In the genomic region with DNA sequence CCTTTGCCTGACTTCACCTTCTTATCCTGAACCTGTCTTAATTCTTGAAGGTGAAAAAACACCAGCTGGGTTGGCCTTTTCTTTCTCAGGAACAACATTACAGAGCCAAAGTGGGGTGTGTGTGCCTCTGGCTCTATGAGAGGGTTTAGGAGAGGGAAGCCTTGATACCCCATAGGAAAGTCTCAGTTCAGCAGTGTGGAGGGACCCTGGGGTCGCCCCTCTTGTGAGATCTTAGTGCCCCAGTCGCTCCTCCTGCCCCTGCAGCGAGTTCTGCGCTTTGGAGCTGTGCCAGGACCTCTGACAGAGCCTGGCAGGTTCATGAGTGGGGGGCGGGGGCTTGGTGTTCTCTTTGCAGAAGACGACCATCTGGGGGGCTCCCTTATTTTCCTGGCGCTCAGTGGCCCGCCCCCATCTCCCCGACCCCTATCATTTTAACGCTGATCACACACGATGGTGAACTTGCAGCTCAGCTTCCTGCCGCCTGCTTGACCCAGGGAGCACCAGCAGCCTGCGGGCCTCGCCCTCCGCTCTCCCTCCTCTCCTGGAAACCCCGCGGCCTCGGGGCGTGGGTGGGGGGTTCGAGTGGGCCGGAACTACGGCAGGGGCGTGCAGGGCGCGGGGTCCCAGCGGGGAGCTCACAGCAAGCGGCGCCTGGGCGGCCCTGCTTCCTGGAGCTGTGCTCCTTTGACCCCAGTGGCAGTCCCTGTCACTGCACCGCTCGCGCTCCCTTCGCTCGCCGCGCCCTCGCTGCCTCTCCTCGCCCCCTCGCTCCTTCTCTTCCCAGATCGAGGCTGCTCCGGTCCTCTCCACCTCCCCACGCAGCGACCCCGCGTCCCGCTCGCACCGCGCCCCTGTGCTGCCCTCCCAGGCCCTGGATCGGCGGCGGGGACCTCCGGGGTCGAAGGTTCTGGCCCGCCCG, we compare ENCODE assay signal across 8 mouse cellular contexts. TPM values are rescaled to one million over a fixed set of nuclear protein-coding genes. Genes with fewer than 3 reads are reported as not detected.
DNase-seq lines count a peak whose midpoint lies in the region; ATAC-seq and TF ChIP-seq lines count a peak whose summit lies in the region.

A gene (plus strand): TSS at position 487 of the 919 bp plus-strand sequence.

- POLR2A ChIA-PET in Patski (lab: Charles Lee) = interaction anchor here (1.2 kb wide), 1 partner anchor 18 kb away, joined by 4 read pairs; no protein-coding TSS in a partner anchor

- in situ Hi-C loops in Patski (cut with MboI; ENCODE audit: low pct_unique_long_range_greater_than_20kb) = loop anchor here (10.0 kb wide), 1 partner anchor 262 kb away; no protein-coding TSS in a partner anchor

- intact Hi-C loops in heart, postnatal 14 days (cut with DNase I) = loop anchor here (10.0 kb wide), 1 partner anchor 262 kb away; no protein-coding TSS in a partner anchor

- H3K9ac ChIP-seq in forebrain, postnatal 0 days = peak within 1 kb of the TSS; percentile 100

- peak within 1 kb of the TSS; percentile 91 for H3K4me2 ChIP-seq in forebrain, postnatal 0 days (ENCODE audit: low read depth)

- no peaks in the 10 kb centered on the region for H3K36me3 ChIP-seq in forebrain, postnatal 0 days (ENCODE audit: insufficient read depth)

- DNase-seq in Patski (ENCODE audit: low read depth, low spot score) = no peak
- peak; percentile 60 for DNase-seq in cerebellum, adult 11 months
- DNase-seq in forebrain, postnatal 0 days = peak; percentile 79
- DNase-seq in heart, postnatal 14 days = peak; percentile 67 to 77
- peak; percentile 24 to 49 for DNase-seq in layer of hippocampus, adult 18-20 months (ENCODE audit: low spot score in 2 of 2)
- peak; percentile 54 for DNase-seq in lung, adult 2 months
- peak; percentile 73 for DNase-seq in ovary, postnatal 36 days (ENCODE audit: low spot score)
- DNase-seq in urinary bladder, postnatal 25 days (ENCODE audit: low spot score) = peak; percentile 41

- WGBS in forebrain, postnatal 0 days = 1% methylated on average over 46 of the region's 56 CpGs
- WGBS in lung, adult 2 months = 1% methylated on average over 54 of the region's 56 CpGs

- ATAC-seq in Patski = peak; percentile 90
- peak; percentile 80 for ATAC-seq in forebrain, postnatal 0 days

- peak within 1 kb of the TSS; percentile 99 for H3K27ac ChIP-seq in forebrain, postnatal 0 days (ENCODE audit: low read depth, low read length)

- H3K27me3 ChIP-seq in Patski = peaks cover 14% of the 10 kb centered on the region
- H3K27me3 ChIP-seq in forebrain, postnatal 0 days (ENCODE audit: insufficient read depth, low read length) = no peaks in the 10 kb centered on the region

- peak within 1 kb of the TSS; percentile 93 for H3K4me3 ChIP-seq in forebrain, postnatal 0 days (ENCODE audit: low read depth, low read length)
- H3K4me3 ChIP-seq in lung, adult 2 months (replicated peaks; ENCODE audit: extremely low read depth, low read depth, low read length) = peak within 1 kb of the TSS; percentile 52

- TF ChIP-seq POLR2A in lung, adult 2 months (IDR thresholded peaks at IDR 0.05; ENCODE audit: borderline replicate concordance, extremely low read depth, low read depth, low read length) = no peak

- peak; percentile 68 for TF ChIP-seq CTCF in Patski (IDR thresholded peaks at IDR 0.05)
- TF ChIP-seq CTCF in forebrain, postnatal 0 days (IDR thresholded peaks at IDR 0.05; ENCODE audit: low read depth) = peak; percentile 61
- TF ChIP-seq CTCF in lung, adult 2 months (IDR thresholded peaks at IDR 0.05; ENCODE audit: insufficient read depth, low read length) = no peak

- H3K9me3 ChIP-seq in forebrain, postnatal 0 days (ENCODE audit: low read length) = no peaks in the 10 kb centered on the region

- CTCF ChIA-PET in Patski (lab: Charles Lee) = no interaction called here

- 0 out of 2 replicates have a peak, but pooled peaks cover 5% of the 10 kb centered on the region for H3K4me1 ChIP-seq in forebrain, postnatal 0 days (ENCODE audit: insufficient read depth)
- H3K4me1 ChIP-seq in lung, adult 2 months (ENCODE audit: control insufficient read depth, insufficient read depth, low read length) = 0 out of 2 replicates have a peak, but pooled peaks cover 2% of the 10 kb centered on the region

RNA-seq across cellular contexts. Expression of the gene that starts here (rescaled TPM):
- polyA plus RNA-seq in Patski (2021) = 4.6 TPM
- 63.6 and 65.4 TPM in 2 replicates for total RNA-seq in forebrain, postnatal 0 days (2014; rRNA removed)
- 104 TPM in 2 replicates for polyA plus RNA-seq in forebrain, postnatal 0 days (2015; fragmentation: Nextera tagmentation; extraction: Ambion mirVana)
- 10 to 100 TPM; 14.8 to 22.1 TPM for total RNA-seq in heart, postnatal 14 days (2021)
- total RNA-seq in layer of hippocampus, adult 18-20 months (2021) = 10 to 100 TPM; 40.4 to 41.7 TPM
- 2.4 and 2.7 TPM in 2 replicates for polyA plus RNA-seq in lung, adult 2 months (2012; rRNA removed)

Comparison
In these comparisons a context has a peak if more than half of its experiments do, and no peak if none do; other contexts are left out.
1. RNA of the gene that starts here (polyA plus RNA-seq): 104 TPM in forebrain, postnatal 0 days; 4.6 TPM in Patski (single experiment) and 2.4 to 2.7 TPM in lung, adult 2 months; every median in the first group is over 10 times any median in the second.